Mouse (Mus musculus) layer of hippocampus, adult 9-10 months (tissue): ENCODE results near the gene Slc25a24.
A peak's percentile ranks its signal among the peaks of the same experiment; 100 is the strongest.

ENCODE experiments used
- DNase-seq: peaks from one replicate; pipeline ENCODE4 v3.0.0; 2022; ENCODE audit warnings: low spot score

The Slc25a24 gene

GRCm38 (mm10) chr3:109171070-109171778 is 48.3 kb downstream of the Slc25a24 start:
- peak; percentile 68 for DNase-seq

GRCm38 (mm10) chr3:109174394-109174793 is 51.4 kb downstream of the Slc25a24 start:
- DNase-seq, result no peak

- DNase-seq, result no peak
Measured at GRCm38 (mm10) chr3:109178705-109179104, 55.8 kb downstream of the Slc25a24 start.

DNA sequence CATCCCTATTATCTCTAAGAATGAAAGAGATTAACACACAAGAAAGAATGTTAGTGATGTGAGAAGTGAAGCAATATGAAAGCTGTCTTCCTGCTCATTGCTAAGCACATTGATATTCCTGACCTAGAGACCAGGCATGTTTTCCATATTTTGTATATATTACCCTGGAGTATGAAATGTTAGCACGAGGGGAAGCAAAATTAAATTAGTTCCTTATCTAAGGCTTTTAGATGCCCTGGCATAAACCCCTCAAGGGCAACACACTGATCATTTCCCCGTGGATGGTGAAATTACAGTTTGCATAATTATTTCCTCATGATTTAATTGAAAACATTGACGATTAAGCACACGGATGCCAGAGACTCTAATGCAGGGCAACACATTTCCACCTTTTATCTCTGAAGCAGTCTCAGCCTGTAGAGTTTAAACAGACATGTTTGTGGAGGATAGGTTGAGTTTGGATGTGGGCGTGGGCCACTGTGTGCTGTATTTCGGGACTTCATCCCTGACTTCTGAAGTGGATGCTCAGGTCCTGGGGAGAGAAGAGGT is 56.7 kb downstream of the Slc25a24 start:
- DNase-seq, result no peak

GRCm38 (mm10) chr3:109196166-109196565 is 73.2 kb downstream of the Slc25a24 start:
- no peak for DNase-seq

- no peak for DNase-seq
Measured at GRCm38 (mm10) chr3:109199280-109199679, 76.3 kb downstream of the Slc25a24 start.

- DNase-seq, result no peak
Measured at GRCm38 (mm10) chr3:109212322-109212721, 89.4 kb downstream of the Slc25a24 start.

DNA sequence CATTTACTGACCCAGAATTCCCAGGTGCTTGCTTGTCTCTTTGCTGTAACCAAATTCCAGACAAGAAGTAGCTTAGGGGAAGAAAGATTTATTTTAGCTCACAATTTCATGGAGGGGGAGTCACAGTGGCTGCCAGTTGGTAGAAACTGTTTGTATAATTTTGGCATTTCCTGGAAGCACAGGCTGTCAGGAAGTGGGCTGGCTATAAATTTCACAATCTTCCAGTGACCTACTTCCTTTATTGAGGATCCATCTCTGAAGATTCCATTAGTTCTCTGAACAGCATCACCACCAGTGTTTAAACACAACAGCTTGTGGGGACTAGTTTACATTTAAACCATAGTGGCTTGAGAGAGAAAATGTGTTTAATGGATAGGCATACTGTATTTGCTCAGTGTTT is 93.4 kb downstream of the Slc25a24 start:
- DNase-seq, result no peak
